Mouse (Mus musculus): Measurements from ENCODE around the gene Adamts12. TPM values are rescaled to one million over a fixed set of nuclear protein-coding genes. Genes with fewer than 3 reads are reported as not detected.

The Adamts12 gene
- polyA plus RNA-seq (2017; shearing (Covaris generic)): not detected

DNA sequence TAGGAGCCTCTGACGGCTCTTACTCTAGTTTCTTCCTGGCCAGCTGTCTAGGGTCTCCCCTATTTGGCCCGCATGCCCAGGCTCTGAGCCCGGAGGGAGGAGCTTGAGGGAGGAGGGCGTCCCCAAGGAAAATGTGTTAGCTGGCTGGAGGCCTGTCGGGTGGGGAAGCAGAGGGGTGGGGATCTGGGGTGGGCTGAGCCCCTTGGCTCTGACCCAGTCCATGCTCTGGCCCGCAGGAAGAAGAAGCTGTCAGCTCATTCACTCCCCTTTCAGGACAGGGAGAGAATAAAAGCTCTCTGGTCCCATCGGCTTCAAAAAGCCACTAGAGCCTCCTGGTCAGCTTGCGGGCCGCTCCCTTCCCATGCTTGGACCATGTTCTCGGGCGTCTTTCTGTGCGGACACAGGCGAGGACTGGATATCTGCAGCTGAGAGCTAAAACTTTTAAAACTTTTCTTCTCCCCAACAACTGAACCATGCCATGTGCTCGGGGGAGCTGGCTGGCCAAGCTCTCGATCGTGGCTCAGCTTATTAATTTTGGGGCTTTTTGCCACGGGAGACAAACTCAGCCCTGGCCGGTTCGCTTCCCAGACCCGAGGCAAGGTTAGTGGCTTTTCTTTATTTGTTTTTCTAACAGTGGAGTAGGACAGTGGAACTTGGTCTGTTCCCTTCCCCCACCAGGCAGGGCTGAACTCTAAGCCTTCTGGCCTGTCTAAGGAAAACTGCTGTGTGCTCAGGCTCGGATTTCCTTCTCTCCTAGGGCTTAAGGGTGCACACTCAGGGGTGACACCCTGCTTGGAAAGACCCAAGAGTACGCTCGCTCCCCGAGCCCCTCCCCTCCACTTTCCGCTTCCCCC lies at the start of gene Adamts12:
Adamts12 (plus strand) TSS at position 233 of the 854 bp plus-strand sequence.

DNA sequence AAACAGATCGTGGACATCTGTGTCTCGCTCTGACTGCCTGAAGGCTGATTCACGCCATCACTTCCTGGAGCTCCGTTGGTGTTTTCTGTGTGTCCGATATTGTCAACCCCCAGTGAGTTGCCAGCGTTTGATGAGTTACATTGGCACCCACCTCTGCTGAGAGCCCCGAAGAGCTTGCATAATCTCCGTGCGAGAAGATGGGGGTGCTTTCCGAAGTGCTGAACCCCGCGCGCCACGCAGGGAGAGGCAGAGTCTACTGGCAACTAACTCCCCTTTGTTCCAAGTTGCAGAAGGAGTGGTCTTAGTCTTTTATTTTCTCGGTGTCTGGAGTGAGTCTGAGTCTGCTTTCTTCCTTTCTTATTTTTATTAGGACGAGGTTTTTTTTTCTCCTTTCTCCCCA lies 26.9 kb upstream of the Adamts12 start, which contains the start of gene Rxfp3:
Rxfp3 (minus strand) TSS at position 281 of the 400 bp plus-strand sequence.

Other genes starting within 250 kb of the Adamts12 start
- gene C1qtnf3, start 112.5 kb upstream of the Adamts12 start, polyA plus RNA-seq (2017; shearing (Covaris generic)): not detected
- 6.1 TPM for gene Amacr, start 83.0 kb upstream of the Adamts12 start, polyA plus RNA-seq (2017; shearing (Covaris generic))
- not detected for gene Slc45a2, start 64.1 kb upstream of the Adamts12 start, polyA plus RNA-seq (2017; shearing (Covaris generic))
- gene Rxfp3, start 26.8 kb upstream of the Adamts12 start, polyA plus RNA-seq (2017; shearing (Covaris generic)): not detected

All from activated CD4-positive, CD25-positive, alpha-beta regulatory T cell, adult 9 weeks (primary cell).